38 mouse cellular contexts compared by ENCODE assay signal in the genomic region with DNA sequence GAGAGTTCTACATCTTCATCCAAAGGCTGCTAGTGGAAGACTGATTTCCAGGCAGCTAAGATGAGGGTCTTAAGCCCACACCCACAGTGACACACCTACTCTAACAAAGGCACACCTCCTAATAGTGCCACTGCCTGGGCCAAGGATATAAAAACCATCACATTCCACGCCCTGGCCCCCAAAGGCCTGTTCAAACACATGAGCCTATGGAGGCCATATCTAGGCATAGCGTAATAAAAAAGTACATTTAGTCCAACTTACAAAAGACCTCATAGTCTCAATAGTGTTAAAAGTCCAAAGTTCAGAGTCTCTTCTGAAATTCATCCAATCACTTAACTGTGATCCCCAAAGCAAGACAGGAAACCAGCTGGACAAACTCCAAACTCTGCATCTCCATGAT. TPM values are rescaled to one million over a fixed set of nuclear protein-coding genes. Genes with fewer than 3 reads are reported as not detected.
"Had no signal": no experiment of that assay in that cellular context is flagged by ENCODE, and none has a peak within 500 bp of the region (broad histone marks: within the 10 kb centered on the region; RNA-seq: fewer than 3 reads in every experiment).

No protein-coding gene starts in this region.

- H3K9ac ChIP-seq: heart, embryonic 12.5 days; heart, embryonic 13.5 days; heart, embryonic 15.5 days; hindbrain, embryonic 13.5 days; hindbrain, embryonic 14.5 days; hindbrain, embryonic 15.5 days; kidney, embryonic 15.5 days had no signal

- H3K27ac ChIP-seq: heart, embryonic 10.5 days; heart, embryonic 13.5 days; heart, embryonic 15.5 days; hindbrain, embryonic 10.5 days; hindbrain, embryonic 13.5 days; hindbrain, embryonic 14.5 days; hindbrain, embryonic 15.5 days; hindbrain, postnatal 0 days; kidney, embryonic 15.5 days; kidney, postnatal 0 days; layer of hippocampus, adult 2 months; left cerebral cortex, adult 2 months had no signal

- H3K4me1 ChIP-seq: heart, embryonic 12.5 days; heart, embryonic 15.5 days had no signal

- H3K4me3 ChIP-seq: heart, embryonic 10.5 days; heart, embryonic 12.5 days; heart, embryonic 13.5 days; heart, embryonic 15.5 days; hindbrain, embryonic 10.5 days; hindbrain, embryonic 13.5 days; hindbrain, embryonic 15.5 days; kidney, embryonic 15.5 days; layer of hippocampus, adult 2 months; left cerebral cortex, adult 2 months had no signal

- DNase-seq: heart, postnatal 10 days; heart, postnatal 14 days; heart, postnatal 36 days; heart, postnatal 4 days; kidney, adult 11 months; kidney, adult 18-20 months; kidney, adult 2 months; kidney, adult 8-10 months; kidney, adult 9 months; kidney, postnatal 10 days; kidney, postnatal 14 days; kidney, postnatal 25 days; kidney, postnatal 36 days; kidney, postnatal 4 days; layer of hippocampus, adult 9-11 months; layer of hippocampus, postnatal 36 days had no signal

- H3K9me3 ChIP-seq: heart, embryonic 10.5 days; heart, embryonic 12.5 days; heart, embryonic 13.5 days; heart, embryonic 15.5 days; hindbrain, embryonic 10.5 days; hindbrain, embryonic 13.5 days; hindbrain, embryonic 15.5 days; kidney, embryonic 15.5 days had no signal

- ATAC-seq: hindbrain, embryonic 16.5 days; hindbrain, postnatal 0 days; inflammation-experienced regulatory T-cells, adult 6 months had no signal

- H3K4me2 ChIP-seq: heart, embryonic 11.5 days; heart, embryonic 12.5 days; heart, embryonic 13.5 days; heart, embryonic 15.5 days; hindbrain, embryonic 13.5 days; hindbrain, embryonic 14.5 days; hindbrain, embryonic 15.5 days; kidney, embryonic 15.5 days had no signal

- H3K27me3 ChIP-seq: heart, embryonic 12.5 days; heart, embryonic 13.5 days; heart, embryonic 15.5 days; hindbrain, embryonic 13.5 days; hindbrain, embryonic 15.5 days; kidney, embryonic 15.5 days had no signal

RNA-seq across cellular contexts. Expression of gene Dnali1, which starts 13.2 kb away (rescaled TPM):
- total RNA-seq: heart, postnatal 10 days; heart, postnatal 25 days; heart, postnatal 36 days; heart, postnatal 4 days; hematopoietic stem cell, adult 5-6 weeks had no signal
- polyA plus RNA-seq: heart, embryonic 14.5 days; heart, postnatal 0 days; inflammation-experienced regulatory T-cells, adult 6 months; kidney, embryonic 14.5 days; kidney, embryonic 15.5 days; large intestine, adult 2 months had no signal

RNA-seq across cellular contexts. Expression of gene Zc3h12a, which starts 48.9 kb away (rescaled TPM):
- total RNA-seq: hindbrain, postnatal 0 days had no signal
